8 mouse cellular contexts compared by ENCODE assay signal in the genomic region with DNA sequence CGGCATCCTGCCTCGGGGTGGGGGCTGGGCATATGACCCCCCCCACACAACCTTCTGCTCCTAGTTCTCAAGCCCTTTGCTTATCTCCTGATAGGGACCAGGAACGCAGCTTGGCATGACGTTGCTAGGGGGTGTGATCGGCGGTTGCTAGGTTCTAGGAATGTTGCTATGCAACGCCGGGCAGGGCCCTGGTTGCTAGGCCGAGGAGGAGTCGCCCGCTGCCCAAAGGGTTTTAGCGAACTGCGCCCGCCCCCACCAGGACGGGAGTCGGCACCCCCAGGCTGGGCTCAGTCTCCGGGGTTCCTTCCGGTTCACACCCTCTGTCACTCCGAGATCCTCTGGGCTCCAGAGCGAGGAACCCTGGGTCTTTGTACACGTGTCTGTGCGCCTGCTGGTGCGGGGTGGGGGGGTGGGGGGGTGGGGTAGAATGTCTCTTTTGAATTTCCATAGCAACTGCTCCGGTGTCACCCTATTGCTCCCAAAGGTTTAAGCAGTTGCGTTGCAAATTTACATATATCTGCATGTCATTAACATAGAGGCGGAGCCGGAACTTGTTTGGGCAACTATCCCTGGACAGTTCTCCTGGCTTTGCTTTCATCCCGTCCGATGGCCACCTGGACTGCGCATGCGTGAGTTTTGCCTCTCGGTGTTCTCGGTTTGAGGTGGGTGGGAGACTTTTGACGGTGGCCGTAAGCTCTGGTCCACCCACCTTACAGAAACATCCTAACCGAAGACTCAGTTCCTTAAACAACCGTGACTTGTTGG. TPM values are rescaled to one million over a fixed set of nuclear protein-coding genes. Genes with fewer than 3 reads are reported as not detected.
DNase-seq lines count a peak whose midpoint lies in the region; ATAC-seq lines count a peak whose summit lies in the region.

No protein-coding gene starts in this region.

- H3K27me3 ChIP-seq in embryonic facial prominence, embryonic 11.5 days (ENCODE audit: control insufficient read depth, insufficient read depth, low read length) = no peaks in the 10 kb centered on the region
- H3K27me3 ChIP-seq in heart, embryonic 10.5 days (ENCODE audit: insufficient read depth, poor library complexity, severe bottlenecking) = peaks cover 37% of the 10 kb centered on the region
- peaks cover 24% of the 10 kb centered on the region for H3K27me3 ChIP-seq in limb, embryonic 12.5 days
- peaks cover 38% of the 10 kb centered on the region for H3K27me3 ChIP-seq in midbrain, embryonic 12.5 days
- no peaks in the 10 kb centered on the region for H3K27me3 ChIP-seq in splenic B cell, adult 2 months (ENCODE audit: control insufficient read depth, insufficient read depth, low read length, poor library complexity, severe bottlenecking)

- H3K4me1 ChIP-seq in embryonic facial prominence, embryonic 11.5 days (ENCODE audit: control insufficient read depth, insufficient read depth, low read length) = 0 out of 2 replicates have a peak, but pooled peaks cover 3% of the 10 kb centered on the region
- peaks cover 44% of the 10 kb centered on the region for H3K4me1 ChIP-seq in heart, embryonic 10.5 days
- peaks cover 23% of the 10 kb centered on the region for H3K4me1 ChIP-seq in limb, embryonic 12.5 days (replicated peaks)
- H3K4me1 ChIP-seq in midbrain, embryonic 12.5 days = peaks cover 32% of the 10 kb centered on the region

- no peaks in the 10 kb centered on the region for H3K36me3 ChIP-seq in embryonic facial prominence, embryonic 11.5 days (replicated peaks; ENCODE audit: control insufficient read depth, insufficient read depth, low read depth, low read length)
- no peaks in the 10 kb centered on the region for H3K36me3 ChIP-seq in heart, embryonic 10.5 days
- no peaks in the 10 kb centered on the region for H3K36me3 ChIP-seq in limb, embryonic 12.5 days
- H3K36me3 ChIP-seq in midbrain, embryonic 12.5 days = no peaks in the 10 kb centered on the region
- no peaks in the 10 kb centered on the region for H3K36me3 ChIP-seq in splenic B cell, adult 2 months (ENCODE audit: control insufficient read depth, insufficient read depth, low read length, poor library complexity, severe bottlenecking)

- peak; percentile 74 for ATAC-seq in embryonic facial prominence, embryonic 11.5 days (replicated peaks; ENCODE audit: insufficient number of reproducible peaks, low FRiP score, low TSS enrichment, low read depth)
- 0 out of 2 replicates have a peak, but pooled peaks have one; percentile 49 for ATAC-seq in limb, embryonic 12.5 days (ENCODE audit: insufficient number of reproducible peaks, insufficient read depth, low FRiP score, low TSS enrichment, low read depth)
- ATAC-seq in midbrain, embryonic 12.5 days (ENCODE audit: low FRiP score, low read depth) = peak; percentile 87

- peak; percentile 63 to 67 for DNase-seq in B cell, adult 2 months
- DNase-seq in adrenal gland, postnatal 10 days = peak; percentile 80
- peak; percentile 85 for DNase-seq in embryonic facial prominence, embryonic 11.5 days (ENCODE audit: low spot score)
- DNase-seq in heart, embryonic 10.5 days (ENCODE audit: low spot score) = peak; percentile 92
- DNase-seq in kidney, adult 9 months = peak; percentile 65
- DNase-seq in splenic B cell, adult 2 months (ENCODE audit: low read depth, low spot score) = peak; percentile 63

- peak overlapping the region; percentile 90 for H3K4me2 ChIP-seq in embryonic facial prominence, embryonic 11.5 days (ENCODE audit: low read depth, low read length)
- peak overlapping the region; percentile 97 for H3K4me2 ChIP-seq in limb, embryonic 12.5 days
- peak overlapping the region; percentile 95 for H3K4me2 ChIP-seq in midbrain, embryonic 12.5 days (replicated peaks)

- H3K9me3 ChIP-seq in embryonic facial prominence, embryonic 11.5 days (replicated peaks; ENCODE audit: control insufficient read depth, low read length) = no peaks in the 10 kb centered on the region
- H3K9me3 ChIP-seq in heart, embryonic 10.5 days = no peaks in the 10 kb centered on the region
- no peaks in the 10 kb centered on the region for H3K9me3 ChIP-seq in limb, embryonic 12.5 days
- no peaks in the 10 kb centered on the region for H3K9me3 ChIP-seq in midbrain, embryonic 12.5 days

- peak overlapping the region; percentile 14 for H3K9ac ChIP-seq in embryonic facial prominence, embryonic 11.5 days (replicated peaks; ENCODE audit: low read length)
- H3K9ac ChIP-seq in limb, embryonic 12.5 days (replicated peaks) = no peak overlapping the region; the same call in 1 of the 2 replicates
- peak overlapping the region; percentile 37; the same call in 1 of the 2 replicates for H3K9ac ChIP-seq in midbrain, embryonic 12.5 days (replicated peaks)

- H3K4me3 ChIP-seq in embryonic facial prominence, embryonic 11.5 days (ENCODE audit: low read depth, low read length) = peak overlapping the region; percentile 34
- peak overlapping the region; percentile 63 for H3K4me3 ChIP-seq in heart, embryonic 10.5 days
- H3K4me3 ChIP-seq in limb, embryonic 12.5 days (replicated peaks) = peak overlapping the region; percentile 47
- H3K4me3 ChIP-seq in midbrain, embryonic 12.5 days = peak overlapping the region; percentile 44

- H3K27ac ChIP-seq in embryonic facial prominence, embryonic 11.5 days (replicated peaks; ENCODE audit: low read depth, low read length) = no peak overlapping the region
- H3K27ac ChIP-seq in heart, embryonic 10.5 days = peak overlapping the region; percentile 60
- H3K27ac ChIP-seq in limb, embryonic 12.5 days = no peak overlapping the region
- H3K27ac ChIP-seq in midbrain, embryonic 12.5 days (replicated peaks) = peak overlapping the region; percentile 87

- WGBS in embryonic facial prominence, embryonic 11.5 days = 3% methylated on average over 36 of the region's 37 CpGs
- WGBS in heart, embryonic 10.5 days = 3% methylated on average over 37 of the region's 37 CpGs
- 1% methylated on average over 37 of the region's 37 CpGs for WGBS in limb, embryonic 12.5 days
- 1% methylated on average over 37 of the region's 37 CpGs for WGBS in midbrain, embryonic 12.5 days

RNA-seq across cellular contexts. Expression of a gene that starts 24.3 kb away (rescaled TPM):
- 10 to 100 TPM; 13.4 to 16.4 TPM for total RNA-seq in adrenal gland, postnatal 10 days (2021)
- 2.1 and 2.2 TPM in 2 replicates for polyA plus RNA-seq in embryonic facial prominence, embryonic 11.5 days (2014; fragmentation: Nextera tagmentation; extraction: Ambion mirVana)
- 1.2 and 3.1 TPM in 2 replicates for polyA plus RNA-seq in heart, embryonic 10.5 days (2016; fragmentation: Nextera tagmentation; extraction: Ambion mirVana)
- 3.1 and 3.6 TPM in 2 replicates for polyA plus RNA-seq in limb, embryonic 12.5 days (2016; fragmentation: Nextera tagmentation; extraction: Ambion mirVana)
- polyA plus RNA-seq in midbrain, embryonic 12.5 days (2016; fragmentation: Nextera tagmentation; extraction: Ambion mirVana) = 7.4 and 9.8 TPM in 2 replicates

RNA-seq across cellular contexts. Expression of a gene that starts 31.3 kb away (rescaled TPM):
- total RNA-seq in adrenal gland, postnatal 10 days (2021) = under 1 TPM; 0.15 to 0.30 TPM
- polyA plus RNA-seq in embryonic facial prominence, embryonic 11.5 days (2014; fragmentation: Nextera tagmentation; extraction: Ambion mirVana) = not detected in 2 replicates
- 0.46 and 0.59 TPM in 2 replicates for polyA plus RNA-seq in heart, embryonic 10.5 days (2016; fragmentation: Nextera tagmentation; extraction: Ambion mirVana)
- not detected in 2 replicates for polyA plus RNA-seq in limb, embryonic 12.5 days (2016; fragmentation: Nextera tagmentation; extraction: Ambion mirVana)
- not detected in 2 replicates for polyA plus RNA-seq in midbrain, embryonic 12.5 days (2016; fragmentation: Nextera tagmentation; extraction: Ambion mirVana)

Comparison
In these comparisons a context has a peak if more than half of its experiments do, and no peak if none do; other contexts are left out.
1. H3K27ac ChIP-seq: peak in heart, embryonic 10.5 days (single experiment) and midbrain, embryonic 12.5 days (single experiment); none in embryonic facial prominence, embryonic 11.5 days (single experiment) and limb, embryonic 12.5 days (single experiment).
2. Peak in every context shown above with its lines, with median percentiles within 50 percentile points of each other: DNase-seq, ATAC-seq, H3K4me2 ChIP-seq and H3K4me3 ChIP-seq.